Mouse (Mus musculus): ENCODE measurements at regions not wholly inside any gene's neighbourhood (a gene's known extent, or its start where the extent isn't known, plus 50 kb on each side); places are given as distances from the start of the nearest gene placed in this dataset.

GRCm38 (mm10) chr12:70592821-70593220 lies 139.9 kb downstream of the Tmx1 start:
- TF ChIP-seq CTCF (IDR thresholded peaks at IDR 0.05; ENCODE audit: insufficient read depth, low read length) (no peak), POLR2A (IDR thresholded peaks at IDR 0.05; ENCODE audit: borderline replicate concordance, extremely low read depth, low read depth, low read length) (no peak)
